Mouse (Mus musculus): ENCODE measurements around the gene Ak6. TPM values are rescaled to one million over a fixed set of nuclear protein-coding genes. Genes with fewer than 3 reads are reported as not detected.

Gene Ak6
- polyA plus RNA-seq (2011; ENCODE audit: insufficient read length, low read depth, missing spikeins): 209 and 222 TPM in 2 replicates

DNA sequence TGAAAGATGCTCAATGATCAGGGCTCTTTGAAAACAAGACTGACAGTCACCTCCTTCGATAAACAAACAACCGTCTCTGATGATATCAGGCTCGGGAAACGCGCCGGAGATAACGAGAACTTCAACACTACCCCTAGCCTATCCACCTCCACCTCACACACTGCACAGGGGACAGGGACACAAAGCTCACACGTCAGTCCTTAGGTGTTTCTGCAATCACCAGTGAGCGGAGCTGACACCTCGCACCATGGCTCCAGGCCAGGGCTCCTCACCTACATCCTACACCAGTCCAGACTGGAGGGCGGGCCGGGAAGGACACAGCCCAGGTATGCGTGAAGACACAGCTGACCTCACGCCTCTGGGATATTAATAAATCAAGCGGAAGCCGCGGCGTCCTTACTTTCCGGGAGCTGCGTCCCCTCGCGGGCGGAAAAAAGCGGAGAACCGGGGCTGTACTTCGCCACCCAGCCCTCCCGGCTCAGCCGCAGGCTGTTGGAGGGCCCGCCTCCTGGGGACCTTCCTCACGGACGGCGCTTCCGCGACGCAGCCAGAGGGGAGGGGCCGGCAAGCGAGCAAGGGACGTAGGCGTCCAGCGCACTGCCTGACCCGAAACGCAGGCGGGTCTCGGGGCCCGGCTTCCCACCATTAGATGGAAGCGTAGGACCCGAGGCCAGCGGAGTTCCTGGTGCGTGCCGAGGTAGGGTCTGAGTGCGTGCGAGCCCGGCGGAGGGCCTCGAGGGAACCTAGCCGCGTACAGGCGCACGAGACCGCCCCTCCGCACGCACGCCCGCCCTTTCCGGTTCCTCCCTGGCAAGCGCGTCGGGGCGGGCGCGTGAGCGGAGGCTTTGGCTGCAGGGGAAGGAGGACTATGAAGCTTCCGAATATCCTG is at the start of gene Ak6, which contains the start of gene Rad17:
Ak6 (plus strand) TSS at position 430 of the 889 bp plus-strand sequence.
Rad17 (minus strand) TSS at position 502 of the 889 bp plus-strand sequence.
- peak; percentile 64 for TF ChIP-seq POLR2A (IDR thresholded peaks at IDR 0.05; ENCODE audit: low read depth, low read length)
- TF ChIP-seq CTCF (IDR thresholded peaks at IDR 0.05; ENCODE audit: borderline replicate concordance, insufficient read depth, low read length): no peak
- Histone ChIP-seq H3K27ac (ENCODE audit: insufficient read depth, low read length) (peak within 1 kb of the TSS; percentile 89), H3K4me1 (ENCODE audit: control insufficient read depth, insufficient read depth, low read length) (no peaks in the 10 kb centered on the region), H3K4me3 (ENCODE audit: insufficient read depth, low read length) (peak within 1 kb of the TSS; percentile 97)

DNA sequence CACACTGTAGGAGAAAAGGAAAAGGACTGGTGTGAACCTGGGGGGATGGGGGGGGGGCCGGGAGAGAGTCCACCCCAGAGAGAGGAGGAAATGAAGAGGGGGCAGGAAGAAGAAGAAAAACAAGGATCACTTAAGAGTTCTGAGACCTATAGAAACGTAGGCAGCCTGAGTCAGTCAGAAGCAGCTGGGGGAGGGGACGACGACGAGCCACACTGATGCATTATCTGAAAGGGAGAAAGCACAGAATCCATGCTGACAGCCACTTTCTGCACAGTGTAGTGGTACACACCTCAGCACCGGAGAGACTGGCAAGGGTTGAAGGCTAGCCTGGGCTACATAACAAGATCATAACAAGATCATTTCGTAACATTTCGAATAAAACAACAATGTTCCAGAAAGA is 49.7 kb upstream of the Ak6 start:
- no peak overlapping the region for H3K4me3 ChIP-seq (ENCODE audit: insufficient read depth, low read length)
- no peak overlapping the region for H3K27ac ChIP-seq (ENCODE audit: insufficient read depth, low read length)
- no peaks in the 10 kb centered on the region for H3K4me1 ChIP-seq (ENCODE audit: control insufficient read depth, insufficient read depth, low read length)
- no peak for TF ChIP-seq CTCF (IDR thresholded peaks at IDR 0.05; ENCODE audit: borderline replicate concordance, insufficient read depth, low read length)
- TF ChIP-seq POLR2A (IDR thresholded peaks at IDR 0.05; ENCODE audit: low read depth, low read length): no peak

DNA sequence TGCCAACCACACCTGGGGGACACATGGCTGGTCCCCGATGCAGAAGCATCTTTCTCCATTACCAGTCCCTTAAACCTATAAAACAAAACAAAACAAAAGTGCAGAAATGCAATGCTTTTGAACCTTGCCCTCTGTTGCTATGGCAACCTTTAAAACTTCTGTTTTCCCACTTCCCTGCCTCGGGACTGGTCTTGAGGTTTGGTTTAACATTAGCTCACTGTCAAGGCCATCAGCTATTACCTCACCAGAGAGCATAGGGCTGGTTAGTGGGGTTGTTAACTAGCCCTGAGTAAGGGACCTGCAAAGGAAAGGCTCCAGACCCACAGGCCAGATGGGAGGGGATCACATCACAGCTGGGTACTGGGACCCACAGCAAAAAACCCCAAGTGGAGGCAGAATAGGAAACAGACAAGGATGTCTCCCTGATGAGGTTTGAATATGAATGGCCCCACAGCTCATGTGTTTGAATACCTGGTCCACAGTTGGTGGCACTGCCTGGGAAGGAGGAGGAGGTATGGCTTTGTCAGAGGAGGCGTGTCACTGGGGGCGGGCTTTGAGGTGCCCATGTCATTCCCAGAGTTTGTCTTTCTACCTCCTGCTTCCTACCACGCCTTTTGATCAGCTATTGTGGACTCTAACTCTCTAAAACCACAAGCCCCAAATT is 48.4 kb upstream of the Ak6 start:
- no peaks in the 10 kb centered on the region for H3K4me1 ChIP-seq (ENCODE audit: control insufficient read depth, insufficient read depth, low read length)
- TF ChIP-seq POLR2A (IDR thresholded peaks at IDR 0.05; ENCODE audit: low read depth, low read length): no peak
- no peak for TF ChIP-seq CTCF (IDR thresholded peaks at IDR 0.05; ENCODE audit: borderline replicate concordance, insufficient read depth, low read length)
- no peak overlapping the region for H3K4me3 ChIP-seq (ENCODE audit: insufficient read depth, low read length)
- H3K27ac ChIP-seq (ENCODE audit: insufficient read depth, low read length): no peak overlapping the region

DNA sequence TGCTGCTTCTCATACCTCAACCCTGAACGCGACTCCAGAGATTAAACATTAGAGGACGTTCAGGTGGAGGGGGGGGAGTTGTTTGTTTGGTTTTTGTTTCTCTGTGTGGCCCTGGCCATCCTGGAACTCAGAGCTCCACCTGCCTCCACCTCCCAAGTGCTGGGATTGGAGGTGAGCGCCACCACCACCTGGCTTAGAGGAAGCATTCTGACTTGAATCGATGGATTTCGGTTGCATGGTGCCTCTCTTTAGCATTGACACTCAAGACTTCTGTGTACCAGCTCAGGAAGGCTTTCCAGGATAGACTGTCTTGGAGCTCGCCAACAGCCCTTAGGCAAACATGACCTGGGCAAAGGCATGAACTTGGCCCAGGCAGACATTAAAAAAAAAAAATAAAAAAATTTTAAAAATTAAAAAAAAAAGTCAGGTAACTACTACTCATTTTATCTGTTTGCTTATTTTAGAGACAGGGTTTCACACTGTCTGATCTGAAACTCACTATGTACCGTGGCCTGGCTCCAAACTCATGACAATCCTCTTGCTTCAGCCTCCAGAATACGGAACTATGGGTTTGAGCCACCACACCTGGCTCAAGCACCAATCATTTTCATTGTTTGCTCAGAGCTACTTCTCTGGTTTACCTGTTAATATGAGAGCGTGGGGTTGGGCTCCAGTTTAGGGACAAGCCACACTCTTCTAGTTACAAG is 47.6 kb upstream of the Ak6 start:
- no peak overlapping the region for H3K27ac ChIP-seq (ENCODE audit: insufficient read depth, low read length)
- no peak overlapping the region for H3K4me3 ChIP-seq (ENCODE audit: insufficient read depth, low read length)
- TF ChIP-seq POLR2A (IDR thresholded peaks at IDR 0.05; ENCODE audit: low read depth, low read length) (no peak), CTCF (IDR thresholded peaks at IDR 0.05; ENCODE audit: borderline replicate concordance, insufficient read depth, low read length) (no peak)
- H3K4me1 ChIP-seq (ENCODE audit: control insufficient read depth, insufficient read depth, low read length): no peaks in the 10 kb centered on the region

- Histone ChIP-seq H3K27ac (ENCODE audit: insufficient read depth, low read length) (no peak overlapping the region), H3K4me3 (ENCODE audit: insufficient read depth, low read length) (no peak overlapping the region), H3K4me1 (ENCODE audit: control insufficient read depth, insufficient read depth, low read length) (no peaks in the 10 kb centered on the region)
- TF ChIP-seq POLR2A (IDR thresholded peaks at IDR 0.05; ENCODE audit: low read depth, low read length) (no peak), CTCF (IDR thresholded peaks at IDR 0.05; ENCODE audit: borderline replicate concordance, insufficient read depth, low read length) (no peak)
Observed at GRCm38 (mm10) chr13:100603738-100604095, 47.1 kb upstream of the Ak6 start.

- H3K4me1 ChIP-seq (ENCODE audit: control insufficient read depth, insufficient read depth, low read length): no peaks in the 10 kb centered on the region
- no peak overlapping the region for H3K4me3 ChIP-seq (ENCODE audit: insufficient read depth, low read length)
- TF ChIP-seq CTCF (IDR thresholded peaks at IDR 0.05; ENCODE audit: borderline replicate concordance, insufficient read depth, low read length) (no peak), POLR2A (IDR thresholded peaks at IDR 0.05; ENCODE audit: low read depth, low read length) (no peak)
- no peak overlapping the region for H3K27ac ChIP-seq (ENCODE audit: insufficient read depth, low read length)
Observed at GRCm38 (mm10) chr13:100605845-100606244, 44.9 kb upstream of the Ak6 start.

DNA sequence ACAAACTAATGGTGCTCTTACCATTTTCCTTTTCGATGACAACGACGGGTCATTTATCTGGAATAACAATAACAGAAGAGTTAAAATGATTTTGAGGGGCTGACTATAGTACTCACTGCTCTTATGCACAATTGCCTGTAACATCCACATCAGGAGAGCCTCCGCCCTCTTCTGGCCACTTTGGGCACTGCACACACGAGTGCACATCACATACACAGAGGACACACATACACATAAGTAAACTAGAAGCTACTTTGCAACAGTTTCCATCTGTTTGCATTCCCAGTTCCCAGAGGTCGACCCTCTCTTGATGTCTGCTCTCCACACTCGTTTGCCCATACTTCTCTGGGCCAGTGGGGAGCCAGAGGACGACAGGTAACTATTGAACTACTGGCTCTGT is 43.0 kb upstream of the Ak6 start:
- H3K4me3 ChIP-seq (ENCODE audit: insufficient read depth, low read length): no peak overlapping the region
- H3K27ac ChIP-seq (ENCODE audit: insufficient read depth, low read length): no peak overlapping the region
- no peaks in the 10 kb centered on the region for H3K4me1 ChIP-seq (ENCODE audit: control insufficient read depth, insufficient read depth, low read length)
- TF ChIP-seq CTCF (IDR thresholded peaks at IDR 0.05; ENCODE audit: borderline replicate concordance, insufficient read depth, low read length): no peak
- no peak for TF ChIP-seq POLR2A (IDR thresholded peaks at IDR 0.05; ENCODE audit: low read depth, low read length)

DNA sequence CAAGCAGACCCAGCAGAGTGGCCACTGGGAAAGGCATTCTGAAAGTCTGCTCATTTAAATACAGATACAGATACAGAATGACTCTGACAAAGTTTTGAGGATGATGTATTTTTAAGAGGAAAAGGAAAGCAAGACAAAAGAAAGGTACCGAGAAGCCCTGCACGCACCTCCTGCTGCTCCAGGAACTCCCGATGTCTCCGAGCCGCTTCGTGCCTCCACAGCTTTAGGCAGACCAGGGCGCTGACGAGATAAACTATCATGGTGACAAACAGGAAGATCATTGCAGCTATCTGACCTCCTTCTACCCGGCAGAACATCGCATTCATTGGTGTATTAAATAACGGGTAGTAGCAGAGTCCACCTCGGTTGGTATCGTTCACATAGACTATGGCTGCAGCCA is 39.5 kb upstream of the Ak6 start:
- TF ChIP-seq CTCF (IDR thresholded peaks at IDR 0.05; ENCODE audit: borderline replicate concordance, insufficient read depth, low read length): no peak
- no peak for TF ChIP-seq POLR2A (IDR thresholded peaks at IDR 0.05; ENCODE audit: low read depth, low read length)
- no peaks in the 10 kb centered on the region for H3K4me1 ChIP-seq (ENCODE audit: control insufficient read depth, insufficient read depth, low read length)
- H3K4me3 ChIP-seq (ENCODE audit: insufficient read depth, low read length): no peak overlapping the region
- no peak overlapping the region for H3K27ac ChIP-seq (ENCODE audit: insufficient read depth, low read length)

DNA sequence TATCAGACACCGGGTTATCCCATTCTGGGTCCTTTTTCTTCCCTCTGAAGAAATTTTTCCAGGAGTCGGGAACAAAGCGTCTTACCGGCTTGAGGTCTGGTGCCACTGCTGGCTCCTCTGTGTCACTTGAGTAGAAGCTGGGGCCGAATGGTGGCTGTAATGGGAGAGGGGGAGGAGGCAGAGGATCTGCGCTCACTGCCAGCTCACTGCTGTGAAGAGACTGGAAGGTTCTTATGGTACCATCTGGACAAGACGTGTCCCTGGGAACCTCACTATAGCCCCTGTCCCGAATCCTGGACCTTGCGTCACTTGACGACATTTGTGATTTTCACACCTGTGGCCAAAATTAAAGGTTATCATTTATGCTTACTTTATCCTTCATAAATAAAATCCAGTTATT is 38.5 kb upstream of the Ak6 start:
- H3K27ac ChIP-seq (ENCODE audit: insufficient read depth, low read length): no peak overlapping the region
- H3K4me3 ChIP-seq (ENCODE audit: insufficient read depth, low read length): no peak overlapping the region
- no peaks in the 10 kb centered on the region for H3K4me1 ChIP-seq (ENCODE audit: control insufficient read depth, insufficient read depth, low read length)
- TF ChIP-seq CTCF (IDR thresholded peaks at IDR 0.05; ENCODE audit: borderline replicate concordance, insufficient read depth, low read length) (no peak), POLR2A (IDR thresholded peaks at IDR 0.05; ENCODE audit: low read depth, low read length) (no peak)

Measured in embryonic fibroblast, embryonic 13.5 days (primary cell).